Mouse (Mus musculus) c-Kit-negative CD71-positive TER-119-positive erythroid progenitor cells, embryonic 14.5 days (primary cell): ENCODE results near the gene Slc35b4.

Experiments
- DNase-seq: peaks from one replicate; pipeline ENCODE4 v3.0.0-alpha.2; 2013; ENCODE audit warnings: low read depth, low spot score

Gene Slc35b4

DNA sequence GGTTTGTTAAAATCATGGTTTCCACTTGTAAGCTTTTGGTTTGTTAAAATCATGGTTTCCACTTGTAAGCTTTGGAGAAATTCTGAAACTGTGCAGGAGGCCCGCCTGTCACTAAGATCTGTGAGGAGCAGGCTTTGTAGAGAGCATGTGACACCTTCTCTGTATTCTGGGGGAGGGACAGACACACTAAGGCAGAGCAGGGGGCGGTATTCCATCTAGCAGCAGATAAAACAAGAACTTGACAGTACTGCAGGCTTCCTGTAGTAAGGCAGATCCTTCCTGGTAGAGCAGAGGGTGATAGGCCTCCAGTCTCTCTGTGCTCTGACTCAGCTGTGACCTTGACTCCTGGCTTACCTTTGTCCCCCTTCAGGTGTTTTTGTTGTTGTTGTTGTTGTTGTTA is 47.6 kb downstream of the Slc35b4 start:
- DNase-seq = no peak

GRCm38 (mm10) chr6:34124401-34124800 is 52.5 kb downstream of the Slc35b4 start:
- no peak for DNase-seq

DNA sequence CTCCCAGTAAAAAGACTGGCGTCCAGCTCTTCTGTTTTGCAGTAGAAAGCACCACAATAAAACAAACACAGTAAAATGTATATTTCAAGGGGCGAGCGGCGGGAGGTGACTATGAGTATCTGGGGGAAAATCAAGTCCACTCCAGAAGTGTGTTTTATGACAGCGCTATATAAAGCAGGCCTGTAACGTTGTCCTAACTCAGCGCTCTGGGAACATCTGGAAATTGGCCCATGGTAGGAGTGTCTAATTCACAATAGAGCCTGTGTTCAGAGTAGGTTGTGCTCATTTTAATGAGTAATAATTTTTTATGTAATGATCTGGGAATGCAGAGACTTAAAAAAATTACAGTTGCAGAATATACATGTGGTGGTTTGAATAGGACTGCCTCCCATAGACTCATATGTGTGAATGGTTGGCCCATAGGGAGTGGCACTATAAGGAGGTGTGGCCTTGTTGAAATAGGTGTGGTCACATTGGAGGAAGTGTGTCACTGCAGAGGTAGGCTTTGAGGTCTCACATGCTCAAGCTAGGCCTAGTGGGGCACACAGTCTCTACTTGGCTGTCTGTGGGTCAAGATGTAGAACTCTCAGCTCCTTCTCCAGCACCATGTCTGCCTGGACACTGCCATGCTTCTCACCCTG is 60.0 kb downstream of the Slc35b4 start:
- DNase-seq = no peak

- DNase-seq = no peak
These were observed 65.5 kb downstream of the Slc35b4 start for GRCm38 (mm10) chr6:34111406-34111805.

- DNase-seq = no peak
These were observed 66.3 kb downstream of the Slc35b4 start for GRCm38 (mm10) chr6:34110571-34110970.
